Mouse (Mus musculus) T-helper 1 cell (primary cell): ENCODE data around the gene Asah2.
"Not testable (repeated sequence)": the region's sequence is repeated elsewhere in the genome, so short reads cannot be mapped to it uniquely, and the experiment has no call there.

Experiments used
- in situ Hi-C: fragments of 300-600 bp; cut with MboI, MseI; formaldehyde crosslinking; loops from one replicate; pipeline ENCODE4 v1.15.1; 2025; ENCODE audit warnings: high pct_unique_total_duplicates

Gene Asah2

GRCm38 (mm10) chr19:32102294-32102975 lies 5.6 kb downstream of the Asah2 start:
- in situ Hi-C loops = no loop called here

- in situ Hi-C loops = no loop called here
Observed at GRCm38 (mm10) chr19:32098582-32098981, 9.4 kb downstream of the Asah2 start.

GRCm38 (mm10) chr19:32092358-32092757 lies 15.7 kb downstream of the Asah2 start:
- in situ Hi-C loops = no loop called here

- in situ Hi-C loops = no loop called here
Observed at GRCm38 (mm10) chr19:32090804-32091203, 17.2 kb downstream of the Asah2 start.

- in situ Hi-C loops = no loop called here
Observed at GRCm38 (mm10) chr19:32088570-32088969, 19.4 kb downstream of the Asah2 start.

GRCm38 (mm10) chr19:32087736-32088470 lies 20.1 kb downstream of the Asah2 start:
- in situ Hi-C loops = no loop called here

- in situ Hi-C loops = not testable (repeated sequence)
Observed at GRCm38 (mm10) chr19:32084813-32085212, 23.2 kb downstream of the Asah2 start.

GRCm38 (mm10) chr19:32070340-32070739 lies 37.7 kb downstream of the Asah2 start:
- in situ Hi-C loops = loop anchor here (10.0 kb wide), 1 partner anchor 206 kb away; the partner anchor contains the start of gene A1cf

GRCm38 (mm10) chr19:32069598-32069997 lies 38.4 kb downstream of the Asah2 start:
- in situ Hi-C loops = no loop called here

- in situ Hi-C loops = no loop called here
Observed at GRCm38 (mm10) chr19:32067669-32068068, 40.3 kb downstream of the Asah2 start.

GRCm38 (mm10) chr19:32061294-32061693 lies 46.7 kb downstream of the Asah2 start:
- in situ Hi-C loops = no loop called here

GRCm38 (mm10) chr19:32056252-32056651 lies 51.8 kb downstream of the Asah2 start:
- in situ Hi-C loops = no loop called here

GRCm38 (mm10) chr19:32055725-32056124 lies 52.3 kb downstream of the Asah2 start:
- in situ Hi-C loops = no loop called here

- in situ Hi-C loops = no loop called here
Observed at GRCm38 (mm10) chr19:32051251-32051650, 56.8 kb downstream of the Asah2 start.

- in situ Hi-C loops = no loop called here
Observed at GRCm38 (mm10) chr19:32032881-32033280, 75.1 kb downstream of the Asah2 start.

- in situ Hi-C loops = no loop called here
Observed at GRCm38 (mm10) chr19:32030430-32030829, 77.6 kb downstream of the Asah2 start.

- in situ Hi-C loops = no loop called here
Observed at GRCm38 (mm10) chr19:32025443-32025842, 82.6 kb downstream of the Asah2 start.

GRCm38 (mm10) chr19:32019722-32020121 lies 88.3 kb downstream of the Asah2 start:
- in situ Hi-C loops = no loop called here

GRCm38 (mm10) chr19:32018585-32018984 lies 89.4 kb downstream of the Asah2 start:
- in situ Hi-C loops = no loop called here

GRCm38 (mm10) chr19:32018053-32018452 lies 90.0 kb downstream of the Asah2 start:
- in situ Hi-C loops = no loop called here

GRCm38 (mm10) chr19:32002623-32003022 lies 105.4 kb downstream of the Asah2 start:
- in situ Hi-C loops = no loop called here

GRCm38 (mm10) chr19:31996916-31997315 lies 111.1 kb downstream of the Asah2 start:
- in situ Hi-C loops = no loop called here

GRCm38 (mm10) chr19:31991057-31991456 lies 117.0 kb downstream of the Asah2 start:
- in situ Hi-C loops = no loop called here
